Mouse (Mus musculus) embryonic facial prominence, embryonic 14.5 days (tissue): Measurements from ENCODE around the gene Gm42957. TPM values are rescaled to one million over a fixed set of nuclear protein-coding genes. Genes with fewer than 3 reads are reported as not detected.
"Not testable (repeated sequence)": the region's sequence is repeated elsewhere in the genome, so short reads cannot be mapped to it uniquely, and the experiment has no call there.

Source experiments
- ATAC-seq: fragments of 200-750 bp; cut with Nextera tagmentation; 2 replicates; pipeline ENCODE4 v1.8.0; 2017; ENCODE audit warnings: low read depth, moderate number of reproducible peaks, moderate TSS enrichment
- DNase-seq: peaks from one replicate; pipeline ENCODE4 v3.0.0-alpha.2; 2015; ENCODE audit warnings: low spot score
- H3K27ac ChIP-seq: fragments of 300-500 bp; sonication (generic); replicated peaks from 2 replicates; pipeline ENCODE4 v1.5.1; 2014; ENCODE audit warnings: low read depth, mild to moderate bottlenecking, low read length, moderate library complexity
- H3K27me3 ChIP-seq: fragments of 300-500 bp; sonication (generic); replicated peaks from 2 replicates; pipeline ENCODE4 v1.6.1; 2014; ENCODE audit warnings: low read length; ENCODE audit not compliant: control insufficient read depth, insufficient read depth
- H3K36me3 ChIP-seq: fragments of 300-500 bp; sonication (generic); 2 replicates; pipeline ENCODE4 v1.6.1; 2014; ENCODE audit warnings: low read length, mixed read lengths; ENCODE audit not compliant: control insufficient read depth, insufficient read depth
- H3K4me1 ChIP-seq: fragments of 300-500 bp; sonication (generic); 2 replicates; pipeline ENCODE4 v1.6.1; 2014; ENCODE audit warnings: antibody characterized with exemption, low read length; ENCODE audit not compliant: control insufficient read depth, insufficient read depth
- H3K4me2 ChIP-seq: fragments of 300-500 bp; sonication (generic); 2 replicates; pipeline ENCODE4 v1.6.1; 2014; ENCODE audit warnings: low read depth, mild to moderate bottlenecking, low read length, moderate library complexity, mixed read lengths
- H3K4me3 ChIP-seq: fragments of 300-500 bp; sonication (generic); 2 replicates; pipeline ENCODE4 v1.5.1; 2014; ENCODE audit warnings: low read depth, mild to moderate bottlenecking, low read length
- H3K9ac ChIP-seq: fragments of 300-500 bp; sonication (generic); 2 replicates; pipeline ENCODE4 v1.6.1; 2014; ENCODE audit warnings: low read depth, mild to moderate bottlenecking, low read length, moderate library complexity, mixed read lengths
- H3K9me3 ChIP-seq: fragments of 300-500 bp; sonication (generic); 2 replicates; pipeline ENCODE4 v1.6.1; 2016; ENCODE audit warnings: low read length; ENCODE audit not compliant: control insufficient read depth
- WGBS: fragments of 180-500 bp; shearing (Covaris S2); extraction: QIAGEN DNeasy Blood & Tissue Kit; methylation state at CpG from one replicate; pipeline ENCODE4 v1.1.7; 2014; 5-methylcytosine and 5-hydroxymethylcytosine counted together
- polyA plus RNA-seq: library from polyadenylated mRNA; unstranded; fragments of >200 nt; fragmentation: Nextera tagmentation; extraction: Ambion mirVana; gene quantifications from 2 replicates; pipeline ENCODE4 v1.2.1, GENCODE M21; 2014

The Gm42957 gene
- polyA plus RNA-seq, 1 experiment from 2014 or later: 0.33 TPM

DNA sequence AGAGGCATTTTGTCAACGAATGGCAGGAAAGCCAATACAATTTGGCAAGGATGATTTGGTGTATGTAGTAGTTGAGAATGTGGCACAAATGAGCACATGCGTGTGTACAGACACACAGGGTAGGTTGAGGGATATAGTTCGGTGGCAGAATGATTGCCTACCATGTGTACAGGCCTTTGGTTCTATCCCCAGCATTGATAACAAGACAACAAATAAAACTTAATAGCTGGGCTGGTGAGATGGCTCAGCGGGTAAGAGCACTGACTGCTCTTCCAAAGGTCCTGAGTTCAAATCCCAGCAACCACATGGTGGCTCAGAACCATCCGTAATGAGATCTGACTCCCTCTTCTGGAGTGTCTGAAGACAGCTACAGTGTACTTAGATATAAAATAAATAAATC, 50.8 kb downstream of the Gm42957 start:
- 96% methylated on average over 5 of the region's 5 CpGs for WGBS
- not testable (repeated sequence) for ATAC-seq, H3K36me3 ChIP-seq, H3K4me1 ChIP-seq, H3K27me3 ChIP-seq, H3K27ac ChIP-seq, H3K9ac ChIP-seq, H3K4me3 ChIP-seq, DNase-seq, H3K4me2 ChIP-seq, H3K9me3 ChIP-seq

GRCm38 (mm10) chr3:96688854-96689253, 53.6 kb downstream of the Gm42957 start:
- DNase-seq (no peak), ATAC-seq (no peak)
- 77% methylated on average over 11 of the region's 11 CpGs for WGBS
- H3K4me3 ChIP-seq: no peak overlapping the region
- H3K4me1 ChIP-seq: no peaks in the 10 kb centered on the region
- no peaks in the 10 kb centered on the region for H3K36me3 ChIP-seq
- no peak overlapping the region for H3K9ac ChIP-seq
- H3K9me3 ChIP-seq: no peaks in the 10 kb centered on the region
- H3K4me2 ChIP-seq: no peak overlapping the region
- H3K27ac ChIP-seq: no peak overlapping the region
- H3K27me3 ChIP-seq: no peaks in the 10 kb centered on the region; the same call in 1 of the 2 replicates

- Histone ChIP-seq H3K4me2 (no peak overlapping the region), H3K4me3 (no peak overlapping the region), H3K9ac (no peak overlapping the region), H3K27ac (no peak overlapping the region), H3K4me1 (no peaks in the 10 kb centered on the region), H3K27me3 (no peaks in the 10 kb centered on the region), H3K9me3 (no peaks in the 10 kb centered on the region), H3K36me3 (no peaks in the 10 kb centered on the region)
- DNase-seq (no peak), ATAC-seq (no peak)
- 44% methylated on average over 3 of the region's 3 CpGs for WGBS
Observed at GRCm38 (mm10) chr3:96690298-96690697, 55.0 kb downstream of the Gm42957 start.

DNA sequence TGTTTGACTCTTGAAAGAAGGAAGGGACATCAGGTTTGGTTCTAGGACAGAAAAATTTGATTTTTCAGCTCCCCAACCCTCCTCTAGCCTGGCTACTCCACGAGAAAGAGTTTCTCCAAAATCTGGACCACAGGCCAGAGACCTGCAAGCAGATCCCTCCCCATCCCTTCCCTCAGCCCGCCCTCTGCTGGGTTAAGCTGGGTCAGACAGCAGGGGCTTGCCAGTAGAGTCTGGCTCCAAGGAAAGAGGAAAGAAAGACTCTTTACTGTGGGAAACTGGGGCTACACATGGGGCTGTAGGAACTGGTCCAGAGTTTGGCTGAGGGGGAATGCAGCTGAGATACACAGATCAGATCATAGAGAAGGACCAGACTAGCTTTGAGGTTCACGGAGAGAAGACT, 57.2 kb downstream of the Gm42957 start:
- WGBS: 13% methylated on average over 3 of the region's 3 CpGs
- Histone ChIP-seq H3K36me3 (no peaks in the 10 kb centered on the region), H3K9ac (no peak overlapping the region), H3K4me2 (no peak overlapping the region), H3K4me3 (no peak overlapping the region), H3K9me3 (no peaks in the 10 kb centered on the region), H3K27me3 (no peaks in the 10 kb centered on the region), H3K4me1 (0 out of 2 replicates have a peak, but pooled peaks cover 6% of the 10 kb centered on the region), H3K27ac (no peak overlapping the region)
- ATAC-seq (no peak), DNase-seq (peak; percentile 56)

GRCm38 (mm10) chr3:96693579-96693978, 58.3 kb downstream of the Gm42957 start:
- Histone ChIP-seq H3K27ac (no peak overlapping the region), H3K9me3 (no peaks in the 10 kb centered on the region), H3K4me2 (no peak overlapping the region), H3K4me3 (no peak overlapping the region), H3K36me3 (no peaks in the 10 kb centered on the region), H3K4me1 (peaks cover 13% of the 10 kb centered on the region; the same call in 1 of the 2 replicates), H3K27me3 (no peaks in the 10 kb centered on the region), H3K9ac (no peak overlapping the region)
- ATAC-seq: no peak
- WGBS: 86% methylated on average over 1 of the region's 1 CpGs
- no peak for DNase-seq

DNA sequence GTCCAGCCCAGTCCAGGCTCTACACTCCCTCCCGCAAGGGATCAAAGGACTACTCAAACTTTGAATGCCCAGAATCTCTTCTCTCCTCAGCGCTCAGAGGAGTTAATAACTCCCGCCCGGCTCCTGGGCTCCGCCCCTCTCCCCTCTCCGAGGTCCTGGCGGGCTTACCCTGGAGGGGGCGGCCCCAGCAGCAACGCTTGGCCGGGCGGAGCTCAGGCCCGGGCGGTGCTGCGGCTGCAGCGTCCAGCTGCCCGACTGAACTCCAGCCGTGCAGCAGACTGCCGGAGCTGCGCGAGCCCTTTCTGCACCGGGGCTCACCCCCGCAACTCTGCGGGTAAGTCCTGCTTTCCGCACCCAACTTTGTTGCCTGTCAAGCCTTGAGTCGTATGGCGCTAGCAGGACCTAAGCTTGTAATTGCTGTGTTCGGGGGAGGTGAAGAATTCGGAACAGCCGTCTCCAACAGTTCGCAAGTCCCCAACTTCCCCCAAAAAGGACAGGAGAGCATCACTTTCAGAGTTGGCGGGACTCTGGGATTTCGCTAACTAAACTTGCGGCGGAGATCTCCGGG, 61.0 kb downstream of the Gm42957 start, which contains the start of gene Pias3:
TSS of gene Pias3 (plus strand) at position 187 of the 568 bp plus-strand sequence.
- peak within 1 kb of the TSS; percentile 85 for H3K4me2 ChIP-seq
- ATAC-seq: peak; percentile 88
- peak; percentile 95 for DNase-seq
- H3K9ac ChIP-seq: peak within 1 kb of the TSS; percentile 82
- H3K4me3 ChIP-seq: peak within 1 kb of the TSS; percentile 76
- WGBS: under 1% methylated on average over 32 of the region's 35 CpGs
- peak within 1 kb of the TSS; percentile 93 for H3K27ac ChIP-seq
- H3K36me3 ChIP-seq: peaks cover 20% of the 10 kb centered on the region
- no peaks in the 10 kb centered on the region for H3K9me3 ChIP-seq
- H3K4me1 ChIP-seq: peaks cover 13% of the 10 kb centered on the region; the same call in 1 of the 2 replicates
- no peaks in the 10 kb centered on the region for H3K27me3 ChIP-seq

DNA sequence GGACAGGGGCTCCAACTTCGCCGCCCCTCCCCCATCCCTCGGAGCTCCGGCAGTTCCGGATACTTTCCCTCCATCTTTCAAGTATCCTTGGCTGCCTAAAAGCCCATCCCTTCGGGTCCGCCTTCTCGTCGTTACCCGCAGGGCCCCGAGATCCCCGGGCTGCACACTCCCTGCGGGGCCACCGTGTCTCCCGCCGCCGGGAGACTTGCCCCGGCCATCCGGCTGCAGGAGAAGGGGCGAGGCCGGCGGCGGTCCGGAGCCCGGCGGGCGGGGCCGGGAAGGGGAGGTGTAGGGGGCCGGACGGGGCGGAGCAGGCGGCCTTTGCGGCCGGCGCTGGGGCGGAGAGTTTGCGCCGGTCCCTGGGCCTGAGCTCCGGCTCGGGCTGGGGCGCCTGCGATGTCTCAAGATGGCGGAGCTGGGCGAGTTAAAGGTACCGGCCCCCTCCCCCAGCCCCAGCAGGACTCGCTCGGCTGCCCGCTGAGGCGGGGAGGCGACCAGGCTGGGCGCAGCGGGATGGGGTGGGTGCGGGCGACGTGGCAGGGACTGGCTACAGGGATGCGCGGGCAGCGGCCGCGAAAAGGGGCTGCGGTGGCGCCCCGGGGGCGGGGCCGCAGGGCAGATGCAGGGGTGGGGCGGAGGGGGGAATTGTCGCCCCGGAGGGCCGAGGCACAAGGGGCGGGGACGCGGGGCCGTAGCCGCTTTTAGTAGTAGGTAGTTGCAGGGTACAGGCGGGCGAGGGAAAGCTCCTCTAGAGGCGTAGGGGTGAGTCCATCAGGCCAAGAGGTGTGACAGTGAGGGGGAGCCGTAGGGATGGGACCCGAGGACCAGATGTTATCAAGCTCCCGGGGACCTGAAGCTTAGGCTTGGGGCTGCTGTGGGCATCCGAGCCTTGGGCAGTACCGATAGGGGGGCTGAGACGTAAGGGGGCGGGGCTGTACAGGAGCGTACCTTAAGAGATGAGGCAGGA, 61.8 kb downstream of the Gm42957 start:
- Histone ChIP-seq H3K4me3 (peak overlapping the region; percentile 76), H3K9ac (peak overlapping the region; percentile 82), H3K4me2 (peak overlapping the region; percentile 85), H3K9me3 (no peaks in the 10 kb centered on the region), H3K36me3 (peaks cover 28% of the 10 kb centered on the region), H3K27ac (peak overlapping the region; percentile 93), H3K4me1 (peaks cover 13% of the 10 kb centered on the region; the same call in 1 of the 2 replicates), H3K27me3 (no peaks in the 10 kb centered on the region)
- DNase-seq: peak; percentile 95
- ATAC-seq: peak; percentile 95
- 1% methylated on average over 41 of the region's 85 CpGs for WGBS

GRCm38 (mm10) chr3:96698993-96699690, 63.9 kb downstream of the Gm42957 start:
- no peaks in the 10 kb centered on the region for H3K9me3 ChIP-seq
- no peak overlapping the region for H3K4me3 ChIP-seq
- no peaks in the 10 kb centered on the region for H3K27me3 ChIP-seq
- peak overlapping the region; percentile 25; the same call in 1 of the 2 replicates for H3K9ac ChIP-seq
- WGBS: 45% methylated on average over 19 of the region's 19 CpGs
- H3K4me1 ChIP-seq: peaks cover 13% of the 10 kb centered on the region; the same call in 1 of the 2 replicates
- peaks cover 49% of the 10 kb centered on the region for H3K36me3 ChIP-seq
- no peak for ATAC-seq
- H3K27ac ChIP-seq: no peak overlapping the region
- no peak for DNase-seq
- H3K4me2 ChIP-seq: no peak overlapping the region
